Mouse (Mus musculus): ENCODE data around the gene Dph2. TPM values are rescaled to one million over a fixed set of nuclear protein-coding genes. Genes with fewer than 3 reads are reported as not detected.

Dph2 gene
- polyA plus RNA-seq (2012; ENCODE audit: low replicate concordance) = 10.7 and 16.8 TPM in 2 replicates

GRCm38 (mm10) chr4:117891738-117892161 lies at the start of gene Dph2:
Gene Dph2, minus strand, starts transcription at chr4:117892032.

DNA sequence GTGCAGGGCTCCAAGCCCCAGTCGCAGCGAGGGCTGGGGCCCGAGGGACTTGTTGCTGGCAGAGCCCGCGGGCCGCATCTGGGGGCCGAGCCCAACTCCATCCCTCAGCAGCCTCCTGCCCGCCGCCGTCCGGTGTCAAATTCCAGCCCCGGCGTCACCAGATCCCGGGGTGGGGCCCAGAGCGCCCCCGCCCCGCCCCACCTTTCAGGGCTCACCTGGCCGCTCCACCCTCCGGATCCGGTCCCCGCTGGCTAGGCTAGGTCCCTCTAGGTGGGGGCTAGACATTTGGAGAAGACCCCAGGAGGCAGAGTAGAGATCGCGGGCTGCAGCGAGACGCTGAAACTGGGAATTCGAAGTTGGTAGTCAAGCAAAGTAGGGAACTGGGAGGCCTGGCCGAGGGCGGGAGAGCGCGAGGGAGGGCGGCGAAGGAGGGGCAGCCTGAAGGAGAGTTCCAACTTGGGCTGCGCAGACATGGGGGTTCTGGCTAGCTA lies 37.6 kb upstream of the Dph2 start, which contains the start of gene Artn:
TSS of gene Artn (minus strand) at position 373 of the 491 bp plus-strand sequence.

GRCm38 (mm10) chr4:117914591-117915442 lies 23.0 kb upstream of the Dph2 start, which contains the start of gene Ipo13:
Gene Ipo13, minus strand, starts transcription at chr4:117914999.

DNA sequence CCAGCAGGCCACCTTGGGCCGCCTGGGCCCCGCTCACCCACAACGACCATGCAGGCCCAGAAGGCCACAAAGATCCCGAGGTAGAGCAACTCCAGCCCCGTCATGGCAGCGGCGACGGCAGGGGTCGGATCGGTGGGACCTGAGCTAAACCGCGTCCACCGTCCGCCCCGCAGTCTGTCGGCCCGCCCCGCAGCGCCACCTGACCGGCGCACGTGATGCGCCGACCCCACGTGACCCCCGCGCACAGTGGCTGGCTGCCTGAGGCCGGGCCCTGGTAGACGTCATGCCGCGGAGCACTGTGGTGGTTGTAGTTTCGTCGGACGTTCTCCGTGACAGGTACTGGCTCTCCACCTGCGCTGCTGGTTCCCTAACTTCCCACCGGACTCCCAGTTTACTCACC lies 4.7 kb downstream of the Dph2 start, which contains the start of gene Atp6v0b:
TSS of gene Atp6v0b (minus strand) at position 201 of the 400 bp plus-strand sequence.

DNA sequence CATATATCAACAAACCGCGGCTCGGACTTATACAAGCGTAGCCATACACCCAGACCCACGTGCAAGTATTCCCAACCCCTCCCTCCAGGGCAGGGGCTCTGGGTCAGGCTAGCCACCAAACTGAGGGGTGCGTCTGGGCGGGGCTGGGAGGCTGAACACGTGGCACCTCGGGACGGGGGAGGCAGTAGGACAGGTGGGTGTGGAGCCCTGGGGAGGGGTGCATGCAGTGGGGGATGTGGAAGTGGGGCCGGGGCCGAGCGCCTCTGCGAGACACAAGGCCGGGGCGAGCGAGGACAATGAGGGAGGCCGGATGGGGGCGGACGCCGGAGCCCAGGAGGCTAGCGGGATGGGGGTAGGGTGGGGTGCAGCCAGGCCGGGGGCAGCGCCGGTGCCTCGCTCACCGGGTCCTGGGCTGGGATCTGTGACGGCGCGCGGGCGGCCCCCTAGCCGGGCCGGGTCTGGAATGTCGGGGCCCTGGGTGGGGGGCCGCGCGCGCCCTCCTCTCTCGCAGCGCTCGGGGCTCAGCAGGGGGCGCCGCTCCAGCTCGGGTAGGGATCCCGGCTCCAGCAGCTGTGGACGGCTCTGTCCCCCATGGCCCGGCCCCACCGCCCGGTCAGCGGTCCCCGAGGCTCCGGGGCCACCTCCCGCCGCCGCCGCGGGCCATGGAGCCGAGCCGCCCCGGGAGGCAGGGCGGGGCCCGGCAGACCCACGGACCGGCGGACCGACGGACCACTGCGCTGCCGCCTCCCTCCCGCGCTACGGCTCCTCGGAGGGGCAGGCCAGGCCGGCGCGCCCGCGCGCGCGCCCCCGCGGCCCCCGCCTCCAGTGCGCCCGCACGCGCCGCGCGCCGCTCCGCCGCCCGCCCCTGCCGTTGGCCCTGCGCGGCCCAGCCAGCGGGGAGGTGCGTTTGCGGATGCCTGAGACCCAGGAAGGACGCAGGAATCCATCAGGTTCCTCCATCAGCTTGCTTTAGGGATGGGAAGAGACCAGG lies 8.8 kb downstream of the Dph2 start, which contains the start of gene B4galt2:
TSS of gene B4galt2 (minus strand) at position 787 of the 991 bp plus-strand sequence.

DNA sequence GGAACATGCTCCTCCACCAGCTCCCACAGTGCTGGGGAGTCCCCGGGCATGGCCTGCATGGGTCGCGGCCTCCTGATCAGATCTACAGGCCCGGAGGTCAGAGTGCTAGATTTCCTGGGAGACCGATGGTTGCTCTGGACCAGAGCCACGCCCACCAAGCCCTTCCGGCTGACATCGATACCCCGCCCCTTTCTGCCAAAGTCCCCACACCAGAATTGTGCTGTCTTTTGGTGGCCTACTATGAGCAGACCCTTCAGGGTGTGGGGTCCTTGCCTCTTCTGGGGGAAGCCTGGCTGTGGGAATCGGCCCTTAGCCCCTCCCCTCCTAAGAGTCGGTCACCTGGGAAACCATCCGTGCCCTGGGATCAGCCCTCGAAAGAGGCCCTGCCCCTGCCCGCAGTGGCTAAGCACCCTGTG lies 19.4 kb downstream of the Dph2 start, which contains the start of gene Ccdc24:
TSS of gene Ccdc24 (minus strand) at position 87 of the 416 bp plus-strand sequence.

Other genes with a start within 250 kb of the Dph2 start
- gene Dmap1, start 209.8 kb downstream of the Dph2 start, polyA plus RNA-seq (2012; ENCODE audit: low replicate concordance) = 24.4 and 26.2 TPM in 2 replicates
- not detected in 2 replicates for gene Gm12845, start 167.6 kb downstream of the Dph2 start, polyA plus RNA-seq (2012; ENCODE audit: low replicate concordance)
- gene Klf17, start 126.4 kb downstream of the Dph2 start, polyA plus RNA-seq (2012; ENCODE audit: low replicate concordance) = not detected in 2 replicates
- gene Slc6a9, start 57.5 kb downstream of the Dph2 start, polyA plus RNA-seq (2012; ENCODE audit: low replicate concordance) = 3.1 and 32.2 TPM in 2 replicates
- gene Ccdc24, start 19.5 kb downstream of the Dph2 start, polyA plus RNA-seq (2012; ENCODE audit: low replicate concordance) = not detected in 2 replicates
- 1.1 and 1.3 TPM in 2 replicates for gene B4galt2, start 8.5 kb downstream of the Dph2 start, polyA plus RNA-seq (2012; ENCODE audit: low replicate concordance)
- gene Atp6v0b, start 4.7 kb downstream of the Dph2 start, polyA plus RNA-seq (2012; ENCODE audit: low replicate concordance) = 76.1 and 320 TPM in 2 replicates
- 23.0 and 26.8 TPM in 2 replicates for gene Ipo13, start 23.0 kb upstream of the Dph2 start, polyA plus RNA-seq (2012; ENCODE audit: low replicate concordance)
- gene Artn, start 37.7 kb upstream of the Dph2 start, polyA plus RNA-seq (2012; ENCODE audit: low replicate concordance) = 1.4 TPM in 1 of 2 replicates, not detected in the other
- gene St3gal3, start 242.9 kb upstream of the Dph2 start, polyA plus RNA-seq (2012; ENCODE audit: low replicate concordance) = 13.8 and 29.1 TPM in 2 replicates

Data from hematopoietic multipotent progenitor cell, adult 10-12 weeks (in vitro differentiated cells).